Mouse (Mus musculus): Measurements from ENCODE around the gene Stk35. TPM values are rescaled to one million over a fixed set of nuclear protein-coding genes. Genes with fewer than 3 reads are reported as not detected.
"Not testable (repeated sequence)": the region's sequence is repeated elsewhere in the genome, so short reads cannot be mapped to it uniquely, and the experiment has no call there.

Gene Stk35
- polyA plus RNA-seq, 1 experiment from 2014 or later: 9.5 TPM

GRCm38 (mm10) chr2:129836921-129837320 is 36.6 kb downstream of the Stk35 start:
- Histone ChIP-seq H3K4me3 (replicated peaks) (no peak overlapping the region), H3K4me1 (replicated peaks) (no peaks in the 10 kb centered on the region), H3K9me3 (no peaks in the 10 kb centered on the region), H3K9ac (replicated peaks) (no peak overlapping the region), H3K27me3 (no peaks in the 10 kb centered on the region), H3K36me3 (peaks cover 4% of the 10 kb centered on the region), H3K4me2 (replicated peaks) (no peak overlapping the region), H3K27ac (no peak overlapping the region)
- ATAC-seq: no peak
- WGBS: 68% methylated on average over 1 of the region's 1 CpGs

GRCm38 (mm10) chr2:129838321-129838720 is 38.0 kb downstream of the Stk35 start:
- H3K9me3 ChIP-seq: no peaks in the 10 kb centered on the region
- H3K4me2 ChIP-seq (replicated peaks): no peak overlapping the region
- H3K4me1 ChIP-seq (replicated peaks): no peaks in the 10 kb centered on the region
- no peak overlapping the region for H3K27ac ChIP-seq
- WGBS: 93% methylated on average over 1 of the region's 1 CpGs
- H3K27me3 ChIP-seq: no peaks in the 10 kb centered on the region
- H3K4me3 ChIP-seq (replicated peaks): no peak overlapping the region
- no peaks in the 10 kb centered on the region for H3K36me3 ChIP-seq
- no peak for ATAC-seq
- H3K9ac ChIP-seq (replicated peaks): no peak overlapping the region

- no peaks in the 10 kb centered on the region for H3K27me3 ChIP-seq
- no peaks in the 10 kb centered on the region for H3K9me3 ChIP-seq
- H3K4me3 ChIP-seq (replicated peaks): no peak overlapping the region
- no peaks in the 10 kb centered on the region for H3K36me3 ChIP-seq
- H3K9ac ChIP-seq (replicated peaks): no peak overlapping the region
- ATAC-seq: no peak
- H3K4me1 ChIP-seq (replicated peaks): no peaks in the 10 kb centered on the region
- WGBS: 90% methylated on average over 3 of the region's 3 CpGs
- H3K4me2 ChIP-seq (replicated peaks): no peak overlapping the region
- H3K27ac ChIP-seq: no peak overlapping the region
Observed at GRCm38 (mm10) chr2:129845826-129846225, 45.5 kb downstream of the Stk35 start.

- Histone ChIP-seq H3K9ac (replicated peaks) (no peak overlapping the region), H3K4me3 (replicated peaks) (no peak overlapping the region), H3K4me2 (replicated peaks) (no peak overlapping the region), H3K9me3 (no peaks in the 10 kb centered on the region), H3K4me1 (replicated peaks) (no peaks in the 10 kb centered on the region), H3K36me3 (no peaks in the 10 kb centered on the region), H3K27ac (no peak overlapping the region), H3K27me3 (no peaks in the 10 kb centered on the region)
- WGBS: 89% methylated on average over 2 of the region's 2 CpGs
- ATAC-seq: no peak
Observed at GRCm38 (mm10) chr2:129846501-129846900, 46.2 kb downstream of the Stk35 start.

- H3K4me3 ChIP-seq (replicated peaks); H3K4me1 ChIP-seq (replicated peaks); H3K27ac ChIP-seq; H3K9ac ChIP-seq (replicated peaks); H3K27me3 ChIP-seq; H3K9me3 ChIP-seq; H3K36me3 ChIP-seq; H3K4me2 ChIP-seq (replicated peaks); ATAC-seq: not testable (repeated sequence)
- WGBS: 91% methylated on average over 3 of the region's 3 CpGs
Observed at GRCm38 (mm10) chr2:129849078-129849477, 48.8 kb downstream of the Stk35 start.

- Histone ChIP-seq H3K27ac (no peak overlapping the region), H3K4me2 (replicated peaks) (no peak overlapping the region), H3K36me3 (no peaks in the 10 kb centered on the region), H3K4me3 (replicated peaks) (no peak overlapping the region), H3K27me3 (no peaks in the 10 kb centered on the region), H3K9ac (replicated peaks) (no peak overlapping the region), H3K9me3 (no peaks in the 10 kb centered on the region), H3K4me1 (replicated peaks) (no peaks in the 10 kb centered on the region)
- no peak for ATAC-seq
- whole genome bisulfite sequencing: 91% methylated on average over 4 of the region's 4 CpGs
Observed at GRCm38 (mm10) chr2:129851512-129851911, 51.2 kb downstream of the Stk35 start.

- no peak overlapping the region for H3K4me2 ChIP-seq (replicated peaks)
- H3K4me3 ChIP-seq (replicated peaks): no peak overlapping the region
- no peaks in the 10 kb centered on the region for H3K36me3 ChIP-seq
- no peaks in the 10 kb centered on the region for H3K9me3 ChIP-seq
- 76% methylated on average over 5 of the region's 5 CpGs for WGBS
- H3K9ac ChIP-seq (replicated peaks): no peak overlapping the region
- no peak overlapping the region for H3K27ac ChIP-seq
- no peaks in the 10 kb centered on the region for H3K27me3 ChIP-seq
- H3K4me1 ChIP-seq (replicated peaks): peaks cover 4% of the 10 kb centered on the region; the same call in 1 of the 2 replicates
- ATAC-seq: no peak
Observed at GRCm38 (mm10) chr2:129863256-129863655, 62.9 kb downstream of the Stk35 start.

- ATAC-seq: no peak; the same call in 1 of the 2 replicates
- Histone ChIP-seq H3K9ac (replicated peaks) (no peak overlapping the region), H3K4me3 (replicated peaks) (no peak overlapping the region), H3K36me3 (no peaks in the 10 kb centered on the region), H3K27me3 (no peaks in the 10 kb centered on the region), H3K9me3 (no peaks in the 10 kb centered on the region), H3K4me2 (replicated peaks) (no peak overlapping the region), H3K4me1 (replicated peaks) (peaks cover 4% of the 10 kb centered on the region; the same call in 1 of the 2 replicates), H3K27ac (no peak overlapping the region)
- WGBS: 48% methylated on average over 3 of the region's 3 CpGs
Observed at GRCm38 (mm10) chr2:129864958-129865357, 64.6 kb downstream of the Stk35 start.

GRCm38 (mm10) chr2:129869151-129869550 is 68.8 kb downstream of the Stk35 start:
- Histone ChIP-seq H3K4me1 (replicated peaks) (peaks cover 4% of the 10 kb centered on the region; the same call in 1 of the 2 replicates), H3K9me3 (no peaks in the 10 kb centered on the region), H3K9ac (replicated peaks) (no peak overlapping the region), H3K4me3 (replicated peaks) (no peak overlapping the region), H3K27me3 (no peaks in the 10 kb centered on the region), H3K4me2 (replicated peaks) (no peak overlapping the region), H3K36me3 (no peaks in the 10 kb centered on the region), H3K27ac (no peak overlapping the region)
- no peak for ATAC-seq
- WGBS: 94% methylated on average over 5 of the region's 5 CpGs

GRCm38 (mm10) chr2:129871246-129871645 is 70.9 kb downstream of the Stk35 start:
- 88% methylated on average over 5 of the region's 5 CpGs for WGBS
- Histone ChIP-seq H3K4me2 (replicated peaks) (no peak overlapping the region), H3K4me3 (replicated peaks) (no peak overlapping the region), H3K36me3 (no peaks in the 10 kb centered on the region), H3K27ac (no peak overlapping the region), H3K9ac (replicated peaks) (no peak overlapping the region), H3K27me3 (no peaks in the 10 kb centered on the region), H3K9me3 (no peaks in the 10 kb centered on the region), H3K4me1 (replicated peaks) (no peaks in the 10 kb centered on the region)
- no peak for ATAC-seq

GRCm38 (mm10) chr2:129872071-129872470 is 71.8 kb downstream of the Stk35 start:
- no peaks in the 10 kb centered on the region for H3K36me3 ChIP-seq
- 83% methylated on average over 7 of the region's 7 CpGs for WGBS
- no peak overlapping the region for H3K4me2 ChIP-seq (replicated peaks)
- no peak overlapping the region for H3K4me3 ChIP-seq (replicated peaks)
- no peak for ATAC-seq
- H3K4me1 ChIP-seq (replicated peaks): no peaks in the 10 kb centered on the region
- no peak overlapping the region for H3K27ac ChIP-seq
- H3K27me3 ChIP-seq: no peaks in the 10 kb centered on the region
- no peaks in the 10 kb centered on the region for H3K9me3 ChIP-seq
- no peak overlapping the region for H3K9ac ChIP-seq (replicated peaks)

GRCm38 (mm10) chr2:129873489-129873888 is 73.2 kb downstream of the Stk35 start:
- ATAC-seq: peak; percentile 85
- no peaks in the 10 kb centered on the region for H3K36me3 ChIP-seq
- 5% methylated on average over 5 of the region's 5 CpGs for WGBS

GRCm38 (mm10) chr2:129874084-129874483 is 73.8 kb downstream of the Stk35 start:
- H3K36me3 ChIP-seq: no peaks in the 10 kb centered on the region
- 0 out of 2 replicates have a peak, but pooled peaks have one; percentile 30 for ATAC-seq
- no peak overlapping the region for H3K4me3 ChIP-seq (replicated peaks)
- H3K4me2 ChIP-seq (replicated peaks): no peak overlapping the region
- H3K9me3 ChIP-seq: no peaks in the 10 kb centered on the region
- 60% methylated on average over 9 of the region's 9 CpGs for WGBS
- 0 out of 2 replicates have a peak overlapping the region, but pooled peaks have one; percentile 19 for H3K9ac ChIP-seq (replicated peaks)
- no peaks in the 10 kb centered on the region for H3K27me3 ChIP-seq
- no peak overlapping the region for H3K27ac ChIP-seq
- H3K4me1 ChIP-seq (replicated peaks): no peaks in the 10 kb centered on the region

More at GRCm38 (mm10) chr2:129873489-129873888, 73.2 kb downstream of the Stk35 start:
- Histone ChIP-seq H3K27ac (no peak overlapping the region), H3K4me1 (replicated peaks) (no peaks in the 10 kb centered on the region), H3K27me3 (no peaks in the 10 kb centered on the region), H3K9ac (replicated peaks) (no peak overlapping the region), H3K4me3 (replicated peaks) (no peak overlapping the region), H3K4me2 (replicated peaks) (no peak overlapping the region), H3K9me3 (no peaks in the 10 kb centered on the region)

Measured in midbrain, embryonic 13.5 days (tissue).